Mouse (Mus musculus) heart, embryonic 15.5 days (tissue): Measurements from ENCODE around the gene Aldh4a1. TPM values are rescaled to one million over a fixed set of nuclear protein-coding genes. Genes with fewer than 3 reads are reported as not detected.

Source experiments
- ATAC-seq: fragments of 200-750 bp; cut with Nextera tagmentation; replicated peaks from 2 replicates; pipeline ENCODE4 v1.8.0; 2017; ENCODE audit warnings: low read depth, moderate TSS enrichment; ENCODE audit not compliant: insufficient number of reproducible peaks, insufficient read depth, low FRiP score
- H3K27ac ChIP-seq: fragments of 300-500 bp; sonication (generic); 2 replicates; pipeline ENCODE4 v1.5.1; 2015; ENCODE audit warnings: mild to moderate bottlenecking, inconsistent platforms
- H3K27me3 ChIP-seq: fragments of 300-500 bp; sonication (generic); 2 replicates; pipeline ENCODE4 v1.6.1; 2015; ENCODE audit warnings: inconsistent platforms
- H3K36me3 ChIP-seq: fragments of 300-500 bp; sonication (generic); 2 replicates; pipeline ENCODE4 v1.6.1; 2015; ENCODE audit warnings: mild to moderate bottlenecking, inconsistent platforms
- H3K4me1 ChIP-seq: fragments of 300-500 bp; sonication (generic); replicated peaks from 2 replicates; pipeline ENCODE4 v1.6.1; 2015; ENCODE audit warnings: inconsistent platforms
- H3K4me2 ChIP-seq: fragments of 300-500 bp; sonication (generic); 2 replicates; pipeline ENCODE4 v1.6.1; 2015; ENCODE audit warnings: inconsistent platforms, mild to moderate bottlenecking, moderate library complexity
- H3K4me3 ChIP-seq: fragments of 300-500 bp; sonication (generic); 2 replicates; pipeline ENCODE4 v1.5.1; 2015; ENCODE audit warnings: mild to moderate bottlenecking, inconsistent platforms
- H3K9ac ChIP-seq: fragments of 300-500 bp; sonication (generic); 2 replicates; pipeline ENCODE4 v1.6.1; 2015; ENCODE audit warnings: mild to moderate bottlenecking, inconsistent platforms
- H3K9me3 ChIP-seq: fragments of 300-500 bp; sonication (generic); replicated peaks from 2 replicates; pipeline ENCODE4 v1.6.1; 2016; ENCODE audit warnings: inconsistent platforms
- WGBS: fragments of 180-500 bp; shearing (Covaris S2); methylation state at CpG from one replicate; pipeline ENCODE4 v1.1.7; 2015; ENCODE audit warnings: mixed read lengths; 5-methylcytosine and 5-hydroxymethylcytosine counted together
- polyA plus RNA-seq: library from polyadenylated mRNA; unstranded; fragments of >200 nt; fragmentation: Nextera tagmentation; extraction: Ambion mirVana; gene quantifications from 2 replicates; pipeline ENCODE4 v1.2.1, GENCODE M21; 2015

Aldh4a1 gene
- polyA plus RNA-seq, 1 experiment from 2014 or later = 25.2 TPM

GRCm38 (mm10) chr4:139606732-139607131, 15.9 kb upstream of the Aldh4a1 start:
- no peaks in the 10 kb centered on the region for H3K27me3 ChIP-seq
- H3K4me2 ChIP-seq = no peak overlapping the region
- no peak overlapping the region for H3K9ac ChIP-seq
- H3K4me1 ChIP-seq = peaks cover 26% of the 10 kb centered on the region
- peaks cover 13% of the 10 kb centered on the region for H3K36me3 ChIP-seq
- no peaks in the 10 kb centered on the region for H3K9me3 ChIP-seq
- ATAC-seq = no peak
- no peak overlapping the region for H3K27ac ChIP-seq
- WGBS = 87% methylated on average over 5 of the region's 5 CpGs
- H3K4me3 ChIP-seq = no peak overlapping the region

GRCm38 (mm10) chr4:139608975-139609374, 13.7 kb upstream of the Aldh4a1 start:
- Histone ChIP-seq H3K4me1 (peaks cover 10% of the 10 kb centered on the region), H3K9me3 (no peaks in the 10 kb centered on the region), H3K36me3 (peaks cover 23% of the 10 kb centered on the region), H3K27ac (no peak overlapping the region), H3K27me3 (no peaks in the 10 kb centered on the region), H3K4me2 (no peak overlapping the region), H3K9ac (no peak overlapping the region), H3K4me3 (no peak overlapping the region)
- 69% methylated on average over 4 of the region's 4 CpGs for WGBS
- no peak for ATAC-seq

GRCm38 (mm10) chr4:139610954-139611353, 11.7 kb upstream of the Aldh4a1 start:
- H3K4me3 ChIP-seq = no peak overlapping the region
- peaks cover 33% of the 10 kb centered on the region for H3K36me3 ChIP-seq
- H3K4me2 ChIP-seq = no peak overlapping the region
- peak overlapping the region; percentile 72 for H3K27ac ChIP-seq
- no peak for ATAC-seq
- no peaks in the 10 kb centered on the region for H3K27me3 ChIP-seq
- peaks cover 11% of the 10 kb centered on the region for H3K4me1 ChIP-seq
- no peaks in the 10 kb centered on the region for H3K9me3 ChIP-seq
- 66% methylated on average over 6 of the region's 6 CpGs for WGBS
- H3K9ac ChIP-seq = no peak overlapping the region

GRCm38 (mm10) chr4:139611542-139611953, 11.1 kb upstream of the Aldh4a1 start:
- 5% methylated on average over 10 of the region's 10 CpGs for WGBS
- ATAC-seq = peak; percentile 61; the same call in 1 of the 2 replicates
- no peak overlapping the region for H3K9ac ChIP-seq

GRCm38 (mm10) chr4:139614524-139615260, 8.0 kb upstream of the Aldh4a1 start:
- WGBS = 88% methylated on average over 21 of the region's 21 CpGs
- no peaks in the 10 kb centered on the region for H3K27me3 ChIP-seq
- no peak overlapping the region for H3K4me3 ChIP-seq
- H3K9ac ChIP-seq = no peak overlapping the region
- no peak overlapping the region for H3K27ac ChIP-seq
- no peaks in the 10 kb centered on the region for H3K9me3 ChIP-seq
- no peak overlapping the region for H3K4me2 ChIP-seq
- peaks cover 24% of the 10 kb centered on the region for H3K36me3 ChIP-seq
- ATAC-seq = no peak
- H3K4me1 ChIP-seq = peaks cover 17% of the 10 kb centered on the region

More at GRCm38 (mm10) chr4:139611542-139611953, 11.1 kb upstream of the Aldh4a1 start:
- peak overlapping the region; percentile 53 for H3K4me2 ChIP-seq
- H3K36me3 ChIP-seq = peaks cover 28% of the 10 kb centered on the region
- H3K9me3 ChIP-seq = no peaks in the 10 kb centered on the region
- 0 out of 2 replicates have a peak overlapping the region, but pooled peaks have one; percentile 48 for H3K27ac ChIP-seq
- peak overlapping the region; percentile 24; the same call in 1 of the 2 replicates for H3K4me3 ChIP-seq
- H3K27me3 ChIP-seq = no peaks in the 10 kb centered on the region
- peaks cover 13% of the 10 kb centered on the region for H3K4me1 ChIP-seq

- Histone ChIP-seq H3K9ac (peak overlapping the region; percentile 55), H3K4me1 (peaks cover 9% of the 10 kb centered on the region), H3K36me3 (peaks cover 24% of the 10 kb centered on the region), H3K9me3 (no peaks in the 10 kb centered on the region), H3K4me3 (peak overlapping the region; percentile 55), H3K4me2 (peak overlapping the region; percentile 62), H3K27me3 (no peaks in the 10 kb centered on the region), H3K27ac (peak overlapping the region; percentile 75)
- peak; percentile 72 for ATAC-seq
- WGBS = 13% methylated on average over 24 of the region's 24 CpGs
Measured at GRCm38 (mm10) chr4:139616276-139617000, 6.2 kb upstream of the Aldh4a1 start.

GRCm38 (mm10) chr4:139617001-139617364, 5.7 kb upstream of the Aldh4a1 start:
- Histone ChIP-seq H3K9me3 (no peaks in the 10 kb centered on the region), H3K36me3 (peaks cover 24% of the 10 kb centered on the region), H3K27me3 (no peaks in the 10 kb centered on the region), H3K4me2 (peak overlapping the region; percentile 62), H3K9ac (peak overlapping the region; percentile 31; the same call in 1 of the 2 replicates), H3K4me1 (peaks cover 7% of the 10 kb centered on the region), H3K27ac (peak overlapping the region; percentile 75; the same call in 1 of the 2 replicates), H3K4me3 (peak overlapping the region; percentile 55)
- WGBS = 44% methylated on average over 3 of the region's 3 CpGs
- ATAC-seq = no peak

- H3K27ac ChIP-seq = no peak overlapping the region
- H3K4me1 ChIP-seq = peaks cover 24% of the 10 kb centered on the region
- H3K9ac ChIP-seq = no peak overlapping the region
- H3K4me2 ChIP-seq = no peak overlapping the region
- no peak overlapping the region for H3K4me3 ChIP-seq
- WGBS = 74% methylated on average over 6 of the region's 6 CpGs
- peaks cover 6% of the 10 kb centered on the region; the same call in 1 of the 2 replicates for H3K36me3 ChIP-seq
- H3K9me3 ChIP-seq = no peaks in the 10 kb centered on the region
- no peak for ATAC-seq
- H3K27me3 ChIP-seq = no peaks in the 10 kb centered on the region
Measured at GRCm38 (mm10) chr4:139619765-139620164, 2.9 kb upstream of the Aldh4a1 start.

- H3K4me2 ChIP-seq = peak overlapping the region; percentile 86
- H3K36me3 ChIP-seq = no peaks in the 10 kb centered on the region
- ATAC-seq = no peak
- H3K27ac ChIP-seq = peak overlapping the region; percentile 85; the same call in 1 of the 2 replicates
- H3K4me3 ChIP-seq = peak overlapping the region; percentile 80
- no peaks in the 10 kb centered on the region for H3K9me3 ChIP-seq
- 25% methylated on average over 21 of the region's 21 CpGs for WGBS
- H3K4me1 ChIP-seq = peaks cover 17% of the 10 kb centered on the region
- peak overlapping the region; percentile 76 for H3K9ac ChIP-seq
- no peaks in the 10 kb centered on the region for H3K27me3 ChIP-seq
Measured at GRCm38 (mm10) chr4:139623434-139624115, 909 bp downstream of the Aldh4a1 start.

GRCm38 (mm10) chr4:139624116-139624489, 1.4 kb downstream of the Aldh4a1 start:
- H3K9ac ChIP-seq = no peak overlapping the region
- 0 out of 2 replicates have a peak overlapping the region, but pooled peaks have one; percentile 80 for H3K4me3 ChIP-seq
- no peak for ATAC-seq

GRCm38 (mm10) chr4:139624706-139625105, 2.0 kb downstream of the Aldh4a1 start:
- H3K27ac ChIP-seq = no peak overlapping the region
- H3K9ac ChIP-seq = no peak overlapping the region
- H3K4me2 ChIP-seq = peak overlapping the region; percentile 86; the same call in 1 of the 2 replicates
- H3K36me3 ChIP-seq = no peaks in the 10 kb centered on the region
- no peaks in the 10 kb centered on the region for H3K9me3 ChIP-seq
- H3K27me3 ChIP-seq = no peaks in the 10 kb centered on the region
- WGBS = 71% methylated on average over 10 of the region's 10 CpGs
- H3K4me3 ChIP-seq = no peak overlapping the region
- no peak for ATAC-seq
- H3K4me1 ChIP-seq = peaks cover 17% of the 10 kb centered on the region

More at GRCm38 (mm10) chr4:139624116-139624489, 1.4 kb downstream of the Aldh4a1 start:
- peak overlapping the region; percentile 86; the same call in 1 of the 2 replicates for H3K4me2 ChIP-seq
- WGBS = 65% methylated on average over 5 of the region's 5 CpGs
- H3K36me3 ChIP-seq = no peaks in the 10 kb centered on the region
- no peaks in the 10 kb centered on the region for H3K27me3 ChIP-seq
- no peak overlapping the region for H3K27ac ChIP-seq
- peaks cover 17% of the 10 kb centered on the region for H3K4me1 ChIP-seq
- no peaks in the 10 kb centered on the region for H3K9me3 ChIP-seq
